Mouse (Mus musculus) hindbrain, embryonic 10.5 days (tissue): ENCODE results near the gene Slc22a28. TPM values are rescaled to one million over a fixed set of nuclear protein-coding genes. Genes with fewer than 3 reads are reported as not detected.
"Not testable (repeated sequence)": the region's sequence is repeated elsewhere in the genome, so short reads cannot be mapped to it uniquely, and the experiment has no call there.

Experiments used
- DNase-seq: peaks from one replicate; pipeline ENCODE4 v3.0.0-alpha.2; 2017; ENCODE audit warnings: low spot score
- H3K27ac ChIP-seq: fragments of 300-500 bp; sonication (generic); 2 replicates; pipeline ENCODE4 v1.5.1; 2016; ENCODE audit warnings: mild to moderate bottlenecking, moderate library complexity
- H3K27me3 ChIP-seq: fragments of 300-500 bp; sonication (generic); 2 replicates; pipeline ENCODE4 v1.6.1; 2016; ENCODE audit warnings: mild to moderate bottlenecking; ENCODE audit not compliant: poor library complexity, insufficient read depth, severe bottlenecking
- H3K36me3 ChIP-seq: fragments of 300-500 bp; sonication (generic); 2 replicates; pipeline ENCODE4 v1.6.1; 2016; ENCODE audit warnings: mild to moderate bottlenecking, moderate library complexity
- H3K4me1 ChIP-seq: fragments of 300-500 bp; sonication (generic); replicated peaks from 2 replicates; pipeline ENCODE4 v1.6.1; 2016; ENCODE audit warnings: mild to moderate bottlenecking
- H3K4me3 ChIP-seq: fragments of 300-500 bp; sonication (generic); 2 replicates; pipeline ENCODE4 v1.5.1; 2016; ENCODE audit warnings: mild to moderate bottlenecking, moderate library complexity
- H3K9me3 ChIP-seq: fragments of 300-500 bp; sonication (generic); 2 replicates; pipeline ENCODE4 v1.6.1; 2016; ENCODE audit warnings: mild to moderate bottlenecking, moderate library complexity
- WGBS: fragments of 180-500 bp; shearing (Covaris S2); methylation state at CpG from one replicate; pipeline ENCODE4 v1.1.7; 2016; 5-methylcytosine and 5-hydroxymethylcytosine counted together
- polyA plus RNA-seq: library from polyadenylated mRNA; unstranded; fragments of >200 nt; fragmentation: Nextera tagmentation; extraction: Ambion mirVana; gene quantifications from 2 replicates; pipeline ENCODE4 v1.2.1, GENCODE M21; 2016

Slc22a28 gene
- not detected in 2 replicates for polyA plus RNA-seq

GRCm38 (mm10) chr19:8131881-8132280, at the start of gene Slc22a28:
Gene Slc22a28 (minus strand): TSS chr19:8131982.
- not testable (repeated sequence) for H3K27me3 ChIP-seq, H3K27ac ChIP-seq, H3K4me3 ChIP-seq, H3K36me3 ChIP-seq, H3K4me1 ChIP-seq, DNase-seq
- WGBS = 90% methylated on average over 2 of the region's 3 CpGs
- H3K9me3 ChIP-seq = peaks cover 41% of the 10 kb centered on the region

- Histone ChIP-seq H3K36me3 (no peaks in the 10 kb centered on the region), H3K4me3 (no peak overlapping the region), H3K27me3 (no peaks in the 10 kb centered on the region), H3K27ac (no peak overlapping the region), H3K4me1 (no peaks in the 10 kb centered on the region), H3K9me3 (peaks cover 50% of the 10 kb centered on the region)
- WGBS = 55% methylated on average over 2 of the region's 2 CpGs
- no peak for DNase-seq
These were observed 17.2 kb upstream of the Slc22a28 start for GRCm38 (mm10) chr19:8148787-8149523.

- not testable (repeated sequence) for H3K4me3 ChIP-seq, H3K36me3 ChIP-seq, H3K27me3 ChIP-seq, DNase-seq, H3K4me1 ChIP-seq, H3K27ac ChIP-seq
- 77% methylated on average over 2 of the region's 2 CpGs for WGBS
- H3K9me3 ChIP-seq = peaks cover 41% of the 10 kb centered on the region
These were observed 10.9 kb upstream of the Slc22a28 start for GRCm38 (mm10) chr19:8142716-8143115.

GRCm38 (mm10) chr19:8134127-8134841, 2.5 kb upstream of the Slc22a28 start:
- H3K27me3 ChIP-seq, DNase-seq, H3K36me3 ChIP-seq, H3K27ac ChIP-seq, H3K4me1 ChIP-seq, H3K4me3 ChIP-seq: not testable (repeated sequence)
- WGBS = 71% methylated on average over 14 of the region's 14 CpGs
- peaks cover 40% of the 10 kb centered on the region for H3K9me3 ChIP-seq

- no peak for DNase-seq
- no peak overlapping the region for H3K27ac ChIP-seq
- 92% methylated on average over 13 of the region's 13 CpGs for WGBS
These were observed 111.9 kb downstream of the Slc22a28 start for GRCm38 (mm10) chr19:8019904-8020349.

GRCm38 (mm10) chr19:8019329-8019851, 112.4 kb downstream of the Slc22a28 start:
- peaks cover 35% of the 10 kb centered on the region for H3K9me3 ChIP-seq
- not testable (repeated sequence) for H3K27me3 ChIP-seq, H3K4me1 ChIP-seq, DNase-seq, H3K36me3 ChIP-seq, H3K27ac ChIP-seq, H3K4me3 ChIP-seq
- WGBS = 90% methylated on average over 17 of the region's 17 CpGs

More at GRCm38 (mm10) chr19:8019904-8020349, 111.9 kb downstream of the Slc22a28 start:
- H3K36me3 ChIP-seq = no peaks in the 10 kb centered on the region
- peaks cover 36% of the 10 kb centered on the region for H3K9me3 ChIP-seq
- H3K27me3 ChIP-seq = no peaks in the 10 kb centered on the region
- no peaks in the 10 kb centered on the region for H3K4me1 ChIP-seq
- H3K4me3 ChIP-seq = no peak overlapping the region

GRCm38 (mm10) chr19:8018535-8018934, 113.2 kb downstream of the Slc22a28 start:
- not testable (repeated sequence) for H3K4me1 ChIP-seq, DNase-seq, H3K4me3 ChIP-seq, H3K27me3 ChIP-seq, H3K27ac ChIP-seq, H3K36me3 ChIP-seq
- peaks cover 34% of the 10 kb centered on the region for H3K9me3 ChIP-seq
- WGBS = 91% methylated on average over 9 of the region's 9 CpGs

Other genes starting within 250 kb of the Slc22a28 start
- not detected in 2 replicates for gene Slc22a27, start 166.0 kb downstream of the Slc22a28 start, polyA plus RNA-seq
- not detected in 2 replicates for gene Slc22a29, start 86.9 kb upstream of the Slc22a28 start, polyA plus RNA-seq